Mouse (Mus musculus) cerebellum, postnatal 4 days (tissue): Measurements from ENCODE around the gene Cmss1.

Experiments used
- DNase-seq, 2 experiments: peaks; one replicate each; pipeline ENCODE4 v3.0.0; 2022; ENCODE audit warnings: low spot score in 2 of 2, mixed read lengths in 1 of 2

Cmss1 gene

GRCm38 (mm10) chr16:57606444-57607227, at the start of gene Cmss1:
Gene Cmss1, minus strand, starts transcription at chr16:57606864.
- peak; percentile 78 to 82 for DNase-seq

- DNase-seq, result no peak
These were observed 43.2 kb upstream of the Cmss1 start for GRCm38 (mm10) chr16:57649888-57650287.

GRCm38 (mm10) chr16:57641346-57641885, 34.8 kb upstream of the Cmss1 start:
- DNase-seq, result no peak

GRCm38 (mm10) chr16:57634766-57635165, 28.1 kb upstream of the Cmss1 start:
- DNase-seq, result no peak

- DNase-seq, result peak; percentile 45 to 77
These were observed 27.5 kb upstream of the Cmss1 start for GRCm38 (mm10) chr16:57634191-57634590.

- peak in 1 of 2 experiments; percentile 23 for DNase-seq
These were observed 5.1 kb upstream of the Cmss1 start for GRCm38 (mm10) chr16:57611768-57612167.

- no peak for DNase-seq
These were observed 5.6 kb downstream of the Cmss1 start for GRCm38 (mm10) chr16:57601031-57601430.

GRCm38 (mm10) chr16:57597295-57597957, 9.2 kb downstream of the Cmss1 start:
- no peak for DNase-seq

GRCm38 (mm10) chr16:57593422-57594157, 13.1 kb downstream of the Cmss1 start:
- peak in 1 of 2 experiments; percentile 14 for DNase-seq

- DNase-seq, result no peak
These were observed 21.5 kb downstream of the Cmss1 start for GRCm38 (mm10) chr16:57585201-57585600.

GRCm38 (mm10) chr16:57582008-57582407, 24.7 kb downstream of the Cmss1 start:
- no peak for DNase-seq

- DNase-seq, result no peak
These were observed 26.6 kb downstream of the Cmss1 start for GRCm38 (mm10) chr16:57580041-57580440.

- no peak for DNase-seq
These were observed 29.1 kb downstream of the Cmss1 start for GRCm38 (mm10) chr16:57577519-57577918.

- DNase-seq, result no peak
These were observed 30.8 kb downstream of the Cmss1 start for GRCm38 (mm10) chr16:57575764-57576388.

GRCm38 (mm10) chr16:57573831-57574230, 32.8 kb downstream of the Cmss1 start:
- DNase-seq, result no peak

GRCm38 (mm10) chr16:57570789-57571311, 35.8 kb downstream of the Cmss1 start:
- DNase-seq, result no peak

- DNase-seq, result no peak
These were observed 37.8 kb downstream of the Cmss1 start for GRCm38 (mm10) chr16:57568648-57569404.

- no peak for DNase-seq
These were observed 40.4 kb downstream of the Cmss1 start for GRCm38 (mm10) chr16:57566215-57566614.

- DNase-seq, result no peak
These were observed 41.9 kb downstream of the Cmss1 start for GRCm38 (mm10) chr16:57564807-57565206.

- DNase-seq, result no peak
These were observed 43.2 kb downstream of the Cmss1 start for GRCm38 (mm10) chr16:57563453-57563852.

- DNase-seq, result no peak
These were observed 46.5 kb downstream of the Cmss1 start for GRCm38 (mm10) chr16:57560185-57560584.
